Mouse (Mus musculus): ENCODE measurements around the gene Agrn.

Gene Agrn

DNA sequence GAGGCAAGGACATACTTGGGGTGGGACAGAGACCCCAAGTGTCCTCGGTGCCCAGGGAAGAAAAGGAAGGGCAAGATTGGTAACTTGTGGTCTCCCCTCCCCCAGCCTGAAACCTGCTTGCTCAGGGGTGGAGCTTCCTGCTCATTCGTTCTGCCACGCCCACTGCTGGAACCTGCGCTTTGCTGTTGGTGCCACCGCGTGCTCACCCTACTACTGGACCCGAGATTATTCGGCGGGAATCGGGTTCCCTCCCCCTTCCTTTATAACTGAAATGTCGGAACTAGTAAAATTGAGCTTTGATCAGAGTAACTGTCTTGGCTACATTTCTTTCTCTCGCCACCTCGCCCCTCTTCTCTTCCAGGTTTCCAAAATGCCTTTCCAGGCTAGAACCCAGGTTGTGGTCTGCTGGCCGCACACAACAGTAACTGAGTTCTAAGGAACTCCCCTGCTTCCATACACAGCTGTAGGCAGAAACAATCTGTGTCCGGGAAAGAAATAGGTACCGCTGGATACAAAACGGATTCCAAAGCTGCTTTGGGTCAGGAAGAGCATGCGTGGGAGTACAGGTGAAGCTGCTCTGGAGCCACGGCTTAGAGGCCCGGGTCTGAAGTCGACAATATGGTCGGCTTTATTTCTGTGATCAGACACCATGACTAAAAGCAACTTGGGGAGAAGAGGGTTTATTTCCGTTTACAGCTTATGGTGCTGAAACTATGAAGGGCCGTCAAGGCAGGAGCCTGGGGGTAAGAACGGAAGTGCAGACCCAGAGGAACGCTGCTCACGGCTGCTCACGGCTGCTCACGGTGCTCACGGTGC is 60.8 kb downstream of the Agrn start:
- no peak for DNase-seq

DNA sequence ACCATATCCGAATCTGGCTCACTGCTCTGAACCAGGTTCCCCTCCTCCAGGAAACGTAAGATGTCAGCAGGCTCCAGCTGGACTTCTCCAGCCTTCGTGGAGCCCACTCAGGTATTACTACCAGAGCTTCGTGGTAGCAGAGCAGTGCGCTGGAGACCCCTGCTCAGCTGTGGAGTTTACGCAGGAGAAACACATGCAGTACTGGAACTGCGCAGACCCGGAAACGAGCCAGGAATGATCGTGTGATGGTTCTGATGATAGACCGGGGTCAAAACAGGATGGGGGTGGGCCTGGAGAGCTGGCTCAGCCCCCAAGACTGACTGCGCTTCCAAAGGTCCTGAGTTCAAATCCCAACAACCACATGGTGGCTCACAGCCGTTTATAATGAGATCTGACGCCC is 61.5 kb downstream of the Agrn start:
- no peak for DNase-seq

DNA sequence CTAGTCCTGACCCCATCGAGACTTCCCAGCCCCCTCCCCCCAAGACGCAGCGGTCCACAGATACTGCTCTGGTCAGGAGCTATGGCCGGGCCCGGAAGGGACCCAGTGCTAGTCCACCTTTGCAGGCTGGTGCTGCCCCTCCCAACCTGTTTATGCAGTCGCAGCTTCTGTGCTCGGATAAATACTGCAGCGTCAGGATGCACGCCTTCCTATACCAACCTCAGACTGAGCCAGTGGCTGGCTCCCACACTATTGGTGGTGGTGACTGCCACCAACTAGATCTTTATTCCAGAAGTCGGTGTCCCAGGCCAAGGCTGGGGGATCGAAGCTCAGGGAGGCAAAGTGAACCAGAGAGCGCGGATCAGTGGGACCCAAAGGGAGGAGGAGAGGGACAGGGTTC is 62.2 kb downstream of the Agrn start:
- DNase-seq = no peak

DNA sequence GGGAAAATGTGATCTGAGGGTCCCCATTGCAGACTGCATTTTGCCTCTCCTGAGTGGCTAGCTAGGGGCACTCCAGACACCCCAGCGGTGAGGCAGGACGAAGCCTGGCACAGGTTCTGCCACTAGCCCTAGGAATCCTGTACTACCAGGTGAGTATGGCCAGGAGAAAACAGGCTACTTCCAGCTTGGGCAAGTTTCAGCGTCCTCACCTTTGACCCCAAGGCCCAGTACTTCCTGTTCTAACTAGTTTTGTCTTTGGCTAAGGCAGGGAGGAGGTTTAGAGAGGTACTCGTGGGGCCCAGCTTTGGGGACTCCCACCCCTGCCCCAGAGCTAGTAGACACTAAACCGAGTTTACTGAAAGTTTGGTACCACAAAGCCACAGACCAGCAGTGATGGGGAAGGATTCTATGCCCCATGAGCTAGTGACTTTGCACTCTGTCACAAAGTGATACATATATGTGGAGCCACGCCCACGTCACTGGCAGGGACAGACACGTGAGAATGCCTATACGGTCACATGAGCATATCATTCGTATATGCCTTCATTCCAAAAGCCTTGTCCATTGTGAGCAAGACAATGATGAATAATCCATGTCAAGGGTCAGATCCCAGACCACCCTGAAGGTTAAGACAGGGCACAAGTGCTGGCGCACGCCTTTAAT is 63.2 kb downstream of the Agrn start:
- no peak for DNase-seq

DNA sequence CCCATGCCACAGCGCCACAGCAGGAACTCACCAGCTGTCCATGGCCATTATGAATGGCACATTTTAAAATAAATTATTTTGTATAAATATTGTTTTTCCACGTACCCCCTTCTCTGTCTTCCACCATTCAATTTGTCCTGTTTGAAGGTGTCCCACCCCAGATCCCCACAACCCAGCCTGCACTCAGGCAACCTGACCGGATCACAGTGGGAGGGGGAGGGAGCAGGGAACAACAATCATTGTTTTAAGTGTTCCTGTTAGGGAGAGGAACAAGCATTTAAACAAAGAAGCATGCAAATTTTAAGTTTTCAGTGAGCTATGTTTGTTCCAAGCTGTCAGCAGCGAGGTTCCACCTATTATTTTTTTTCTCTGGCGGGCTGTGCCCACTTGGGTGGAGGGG is 64.0 kb downstream of the Agrn start:
- no peak for DNase-seq

DNA sequence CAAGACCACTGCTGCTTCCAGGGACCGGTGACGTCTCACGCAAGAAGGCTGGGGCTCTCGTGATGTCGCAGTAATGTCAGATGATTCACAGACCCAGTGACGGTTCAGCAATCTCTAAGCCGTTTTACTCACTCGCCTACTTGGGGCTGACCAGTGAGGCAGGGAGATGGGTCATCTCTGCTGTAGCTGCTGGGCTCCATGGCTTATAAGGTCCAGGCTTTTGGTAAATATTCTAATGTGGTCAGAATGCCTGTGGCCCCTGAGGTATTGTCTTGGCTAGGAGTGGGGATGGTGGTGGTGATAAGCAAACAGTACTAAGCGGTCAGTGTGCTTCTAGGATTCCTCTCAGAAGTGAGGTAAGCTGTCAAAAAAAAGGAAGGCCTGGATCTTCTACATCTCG is 66.3 kb downstream of the Agrn start:
- no peak for DNase-seq

DNA sequence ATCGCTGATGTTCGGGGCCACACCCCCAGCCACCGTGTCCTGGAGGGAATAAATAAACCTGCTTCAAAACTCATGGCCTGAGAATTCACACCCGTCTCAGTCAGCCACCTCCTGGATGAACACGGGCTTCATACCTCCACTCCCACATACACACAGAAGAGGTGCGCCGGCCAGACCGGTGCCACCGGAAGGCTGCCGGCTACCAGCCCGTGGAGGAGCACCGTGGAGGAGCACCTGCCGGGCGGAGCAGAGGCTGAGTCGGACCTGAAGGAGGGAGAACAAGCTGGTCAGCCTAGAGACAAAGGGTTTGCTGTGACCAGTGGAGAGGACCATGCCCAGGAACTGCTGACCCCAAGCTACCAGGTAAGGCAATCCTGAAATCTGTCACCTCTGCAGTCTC is 66.9 kb downstream of the Agrn start, which contains the start of gene Rnf223:
Rnf223 (plus strand) TSS at position 78 of the 400 bp plus-strand sequence.
- DNase-seq = no peak

- DNase-seq = no peak
Observed at GRCm38 (mm10) chr4:156128746-156129145, 68.5 kb downstream of the Agrn start.

DNA sequence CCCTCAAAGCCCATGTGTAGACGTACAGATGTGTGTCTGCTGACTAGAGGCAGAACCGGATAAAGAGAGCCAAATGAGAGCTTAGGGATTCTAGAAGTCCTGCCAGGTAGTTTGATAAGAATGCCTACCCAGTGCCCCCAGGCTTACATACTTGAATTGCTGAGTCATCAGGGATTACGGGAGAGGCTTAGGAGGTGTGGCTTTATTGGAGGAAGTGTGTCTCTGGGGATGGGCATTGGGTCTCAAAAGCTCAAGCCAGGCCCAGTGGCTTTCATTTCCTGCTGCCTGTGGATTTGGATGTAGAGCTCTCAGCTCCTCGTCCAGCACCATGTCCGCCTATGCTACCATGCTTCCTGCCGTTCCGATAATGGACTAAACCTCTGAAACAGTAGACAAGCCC is 70.4 kb downstream of the Agrn start:
- no peak for DNase-seq

DNA sequence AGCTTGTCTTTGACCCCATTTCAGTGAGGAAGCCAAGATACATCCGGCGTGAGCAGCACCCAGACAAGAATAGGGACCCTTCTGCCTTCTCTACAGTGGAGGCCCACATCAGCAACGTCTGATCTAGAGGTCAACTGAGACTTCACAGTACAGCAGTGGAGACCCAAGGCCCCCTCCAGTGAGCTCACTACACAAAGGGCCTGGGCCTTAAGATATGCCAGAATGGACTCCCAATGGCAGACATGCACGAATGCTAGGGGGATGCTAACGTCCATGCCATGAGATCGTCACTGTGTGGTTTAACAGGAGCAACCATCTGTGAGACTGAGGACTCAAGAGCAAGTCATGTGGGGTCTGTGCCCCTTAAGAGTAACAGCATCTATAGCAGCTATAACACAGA is 71.9 kb downstream of the Agrn start:
- DNase-seq = no peak

DNA sequence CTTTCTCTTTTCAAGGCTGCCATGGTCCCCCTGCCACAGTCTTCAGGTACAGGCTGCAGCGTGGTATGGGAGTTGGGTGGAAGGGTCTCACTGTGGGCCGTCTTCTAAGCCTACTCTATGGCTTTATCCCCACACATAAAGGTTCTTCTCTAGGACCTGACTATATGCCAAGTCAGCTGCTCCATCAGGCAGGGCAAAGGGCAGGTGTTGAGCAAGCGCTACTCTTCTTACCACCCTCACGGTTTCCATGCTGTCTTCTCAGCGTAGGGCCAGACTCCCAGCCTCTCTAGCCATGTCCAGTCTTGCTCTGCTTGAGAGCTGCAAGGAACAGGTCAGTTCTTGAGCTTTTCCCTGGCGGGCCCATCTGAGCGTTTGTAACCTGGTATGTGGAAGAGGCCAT is 73.2 kb downstream of the Agrn start:
- DNase-seq = no peak
